Mouse (Mus musculus): ENCODE measurements around the gene Fitm1. TPM values are rescaled to one million over a fixed set of nuclear protein-coding genes. Genes with fewer than 3 reads are reported as not detected.

Gene Fitm1
- polyA plus RNA-seq, 1 experiment, result 17.5 TPM

GRCm38 (mm10) chr14:55551347-55551746 lies 24.1 kb upstream of the Fitm1 start:
- DNase-seq, result no peak
- H3K4me3 ChIP-seq (replicated peaks; ENCODE audit: extremely low read depth, low read depth, low read length), result no peak overlapping the region
- WGBS, result 65% methylated on average over 5 of the region's 5 CpGs
- no peaks in the 10 kb centered on the region for H3K4me1 ChIP-seq (ENCODE audit: control insufficient read depth, insufficient read depth, low read length)
- no peak for TF ChIP-seq POLR2A (IDR thresholded peaks at IDR 0.05; ENCODE audit: borderline replicate concordance, extremely low read depth, low read depth, low read length)
- TF ChIP-seq CTCF (IDR thresholded peaks at IDR 0.05; ENCODE audit: insufficient read depth, low read length), result no peak

GRCm38 (mm10) chr14:55551794-55552193 lies 23.6 kb upstream of the Fitm1 start:
- TF ChIP-seq POLR2A (IDR thresholded peaks at IDR 0.05; ENCODE audit: borderline replicate concordance, extremely low read depth, low read depth, low read length), result no peak
- no peak for TF ChIP-seq CTCF (IDR thresholded peaks at IDR 0.05; ENCODE audit: insufficient read depth, low read length)
- no peak overlapping the region for H3K4me3 ChIP-seq (replicated peaks; ENCODE audit: extremely low read depth, low read depth, low read length)
- peaks cover 2% of the 10 kb centered on the region; the same call in 1 of the 2 replicates for H3K4me1 ChIP-seq (ENCODE audit: control insufficient read depth, insufficient read depth, low read length)
- DNase-seq, result no peak
- 82% methylated on average over 8 of the region's 8 CpGs for whole genome bisulfite sequencing

- no peak overlapping the region for H3K4me3 ChIP-seq (replicated peaks; ENCODE audit: extremely low read depth, low read depth, low read length)
- no peak for TF ChIP-seq CTCF (IDR thresholded peaks at IDR 0.05; ENCODE audit: insufficient read depth, low read length)
- TF ChIP-seq POLR2A (IDR thresholded peaks at IDR 0.05; ENCODE audit: borderline replicate concordance, extremely low read depth, low read depth, low read length), result no peak
- no peak for DNase-seq
- H3K4me1 ChIP-seq (ENCODE audit: control insufficient read depth, insufficient read depth, low read length), result peaks cover 6% of the 10 kb centered on the region; the same call in 1 of the 2 replicates
These were observed 20.8 kb upstream of the Fitm1 start for GRCm38 (mm10) chr14:55554635-55555034.

- Histone ChIP-seq H3K4me3 (replicated peaks; ENCODE audit: extremely low read depth, low read depth, low read length) (no peak overlapping the region), H3K4me1 (ENCODE audit: control insufficient read depth, insufficient read depth, low read length) (peaks cover 6% of the 10 kb centered on the region; the same call in 1 of the 2 replicates)
- TF ChIP-seq CTCF (IDR thresholded peaks at IDR 0.05; ENCODE audit: insufficient read depth, low read length) (no peak), POLR2A (IDR thresholded peaks at IDR 0.05; ENCODE audit: borderline replicate concordance, extremely low read depth, low read depth, low read length) (no peak)
- 70% methylated on average over 3 of the region's 3 CpGs for WGBS
- no peak for DNase-seq
These were observed 19.6 kb upstream of the Fitm1 start for GRCm38 (mm10) chr14:55555788-55556187.

GRCm38 (mm10) chr14:55557003-55557402 lies 18.4 kb upstream of the Fitm1 start:
- 14% methylated on average over 5 of the region's 5 CpGs for WGBS

GRCm38 (mm10) chr14:55557587-55557986 lies 17.8 kb upstream of the Fitm1 start:
- no peak for TF ChIP-seq CTCF (IDR thresholded peaks at IDR 0.05; ENCODE audit: insufficient read depth, low read length)
- TF ChIP-seq POLR2A (IDR thresholded peaks at IDR 0.05; ENCODE audit: borderline replicate concordance, extremely low read depth, low read depth, low read length), result no peak
- Histone ChIP-seq H3K4me3 (replicated peaks; ENCODE audit: extremely low read depth, low read depth, low read length) (no peak overlapping the region), H3K4me1 (ENCODE audit: control insufficient read depth, insufficient read depth, low read length) (peaks cover 10% of the 10 kb centered on the region)
- 73% methylated on average over 3 of the region's 3 CpGs for WGBS
- no peak for DNase-seq

More at GRCm38 (mm10) chr14:55557003-55557402, 18.4 kb upstream of the Fitm1 start:
- Histone ChIP-seq H3K4me1 (ENCODE audit: control insufficient read depth, insufficient read depth, low read length) (peaks cover 10% of the 10 kb centered on the region), H3K4me3 (replicated peaks; ENCODE audit: extremely low read depth, low read depth, low read length) (no peak overlapping the region)
- TF ChIP-seq CTCF (IDR thresholded peaks at IDR 0.05; ENCODE audit: insufficient read depth, low read length) (peak; percentile 90), POLR2A (IDR thresholded peaks at IDR 0.05; ENCODE audit: borderline replicate concordance, extremely low read depth, low read depth, low read length) (no peak)
- DNase-seq, result peak; percentile 77

- H3K4me3 ChIP-seq (replicated peaks; ENCODE audit: extremely low read depth, low read depth, low read length), result peak overlapping the region; percentile 31
- DNase-seq, result no peak
- peaks cover 10% of the 10 kb centered on the region for H3K4me1 ChIP-seq (ENCODE audit: control insufficient read depth, insufficient read depth, low read length)
- TF ChIP-seq CTCF (IDR thresholded peaks at IDR 0.05; ENCODE audit: insufficient read depth, low read length) (no peak), POLR2A (IDR thresholded peaks at IDR 0.05; ENCODE audit: borderline replicate concordance, extremely low read depth, low read depth, low read length) (no peak)
- 50% methylated on average over 6 of the region's 6 CpGs for WGBS
These were observed 16.5 kb upstream of the Fitm1 start for GRCm38 (mm10) chr14:55558740-55559448.

GRCm38 (mm10) chr14:55559799-55560201 lies 15.6 kb upstream of the Fitm1 start, which contains the start of gene Dcaf11:
Gene Dcaf11, plus strand, starts transcription at chr14:55560006.
- H3K4me3 ChIP-seq (replicated peaks; ENCODE audit: extremely low read depth, low read depth, low read length), result peak within 1 kb of the TSS; percentile 99
- peaks cover 10% of the 10 kb centered on the region for H3K4me1 ChIP-seq (ENCODE audit: control insufficient read depth, insufficient read depth, low read length)
- WGBS, result under 1% methylated on average over 27 of the region's 27 CpGs
- peak; percentile 88 for DNase-seq
- TF ChIP-seq CTCF (IDR thresholded peaks at IDR 0.05; ENCODE audit: insufficient read depth, low read length) (no peak), POLR2A (IDR thresholded peaks at IDR 0.05; ENCODE audit: borderline replicate concordance, extremely low read depth, low read depth, low read length) (peak; percentile 68)

- peak within 1 kb of the TSS; percentile 99 for H3K4me3 ChIP-seq (replicated peaks; ENCODE audit: extremely low read depth, low read depth, low read length)
- WGBS, result under 1% methylated on average over 51 of the region's 51 CpGs
- H3K4me1 ChIP-seq (ENCODE audit: control insufficient read depth, insufficient read depth, low read length), result peaks cover 10% of the 10 kb centered on the region
- DNase-seq, result peak; percentile 96
- TF ChIP-seq CTCF (IDR thresholded peaks at IDR 0.05; ENCODE audit: insufficient read depth, low read length) (no peak), POLR2A (IDR thresholded peaks at IDR 0.05; ENCODE audit: borderline replicate concordance, extremely low read depth, low read depth, low read length) (peak; percentile 92)
These were observed 15.0 kb upstream of the Fitm1 start, which contains the start of gene A730061H03Rik for GRCm38 (mm10) chr14:55560202-55561073. Gene A730061H03Rik, minus strand, starts transcription at chr14:55560406.

All from lung, adult 2 months (tissue).